In the genomic region with DNA sequence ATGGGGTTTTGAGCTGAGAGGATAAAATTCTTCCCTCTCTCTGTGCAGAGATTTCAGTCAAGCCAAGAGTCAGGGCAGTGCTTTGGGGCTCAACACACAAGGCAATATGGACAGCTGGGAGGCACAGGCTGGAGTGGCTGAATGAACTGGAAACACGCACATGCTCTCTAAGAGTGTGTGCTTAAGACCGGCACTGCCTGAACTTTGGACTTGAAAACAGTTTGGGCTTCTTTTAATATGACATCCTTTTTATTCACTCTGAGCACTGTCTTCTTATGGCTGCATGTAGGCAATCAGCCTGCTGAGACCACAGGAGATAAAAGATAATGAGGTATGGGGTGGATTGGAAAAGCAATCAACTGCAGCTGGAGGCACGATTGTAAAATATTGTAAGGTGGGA, we compare ENCODE assay signal across 16 mouse cellular contexts.
"Had no signal": no experiment of that assay in that cellular context is flagged by ENCODE, and none has a peak within 500 bp of the region (broad histone marks: within the 10 kb centered on the region; RNA-seq: fewer than 3 reads in every experiment).

No protein-coding gene starts in this region.

- H3K9ac ChIP-seq: limb, embryonic 12.5 days; liver, embryonic 13.5 days; lung, embryonic 14.5 days; midbrain, embryonic 13.5 days had no signal

- H3K9me3 ChIP-seq: limb, embryonic 12.5 days; liver, embryonic 13.5 days; megakaryocyte, embryonic 14.5 days; midbrain, embryonic 10.5 days; midbrain, embryonic 13.5 days had no signal

- H3K4me1 ChIP-seq: limb, embryonic 12.5 days; liver, embryonic 13.5 days; megakaryocyte, embryonic 14.5 days; midbrain, embryonic 10.5 days; midbrain, embryonic 13.5 days had no signal

- DNase-seq: kidney, adult 2 months; kidney, postnatal 25 days; layer of hippocampus, adult 9-11 months; liver, embryonic 13.5 days; lung, embryonic 14.5 days; lung, postnatal 36 days; thymus, postnatal 25 days had no signal

- H3K27me3 ChIP-seq: limb, embryonic 12.5 days; liver, embryonic 13.5 days; megakaryocyte, embryonic 14.5 days; midbrain, embryonic 13.5 days had no signal

- ATAC-seq: lung, postnatal 0 days; midbrain, embryonic 13.5 days; midbrain, embryonic 16.5 days had no signal

- H3K4me2 ChIP-seq: limb, embryonic 12.5 days; liver, embryonic 13.5 days; lung, embryonic 14.5 days; midbrain, embryonic 13.5 days had no signal

- H3K36me3 ChIP-seq: limb, embryonic 12.5 days; liver, embryonic 13.5 days; midbrain, embryonic 10.5 days; midbrain, embryonic 13.5 days had no signal

- H3K4me3 ChIP-seq: layer of hippocampus, adult 2 months; limb, embryonic 12.5 days; liver, embryonic 13.5 days; megakaryocyte, embryonic 14.5 days; midbrain, embryonic 10.5 days; midbrain, embryonic 13.5 days; myocyte had no signal

- H3K27ac ChIP-seq: kidney, postnatal 0 days; layer of hippocampus, adult 2 months; limb, embryonic 12.5 days; liver, embryonic 13.5 days; midbrain, embryonic 10.5 days; midbrain, embryonic 13.5 days had no signal
